Mouse (Mus musculus) limb, embryonic 14.5 days (tissue): ENCODE measurements around the gene Ifitm6. TPM values are rescaled to one million over a fixed set of nuclear protein-coding genes. Genes with fewer than 3 reads are reported as not detected.

Experiments
- ATAC-seq: fragments of 200-750 bp; cut with Nextera tagmentation; 2 replicates; pipeline ENCODE4 v1.8.0; 2017; ENCODE audit warnings: low read depth, moderate number of reproducible peaks, moderate TSS enrichment; ENCODE audit not compliant: low FRiP score
- DNase-seq: peaks from one replicate; pipeline ENCODE4 v3.0.0-alpha.2; 2015; ENCODE audit warnings: low spot score
- H3K27ac ChIP-seq: fragments of 300-500 bp; sonication (generic); replicated peaks from 2 replicates; pipeline ENCODE4 v1.5.1; 2014; ENCODE audit warnings: low read depth, mild to moderate bottlenecking, low read length, moderate library complexity, mixed read lengths
- H3K27me3 ChIP-seq: fragments of 300-500 bp; sonication (generic); 2 replicates; pipeline ENCODE4 v1.6.1; 2014; ENCODE audit warnings: low read length, mixed read lengths; ENCODE audit not compliant: control insufficient read depth, insufficient read depth
- H3K36me3 ChIP-seq: fragments of 300-500 bp; sonication (generic); 2 replicates; pipeline ENCODE4 v1.6.1; 2014; ENCODE audit warnings: mild to moderate bottlenecking, low read length, moderate library complexity, mixed read lengths; ENCODE audit not compliant: control insufficient read depth, insufficient read depth
- H3K4me1 ChIP-seq: fragments of 300-500 bp; sonication (generic); 2 replicates; pipeline ENCODE4 v1.6.1; 2014; ENCODE audit warnings: antibody characterized with exemption, low read length, mixed read lengths; ENCODE audit not compliant: control insufficient read depth, insufficient read depth
- H3K4me2 ChIP-seq: fragments of 300-500 bp; sonication (generic); replicated peaks from 2 replicates; pipeline ENCODE4 v1.6.1; 2014; ENCODE audit warnings: low read depth, mild to moderate bottlenecking, low read length, moderate library complexity; ENCODE audit not compliant: severe bottlenecking
- H3K4me3 ChIP-seq: fragments of 300-500 bp; sonication (generic); replicated peaks from 2 replicates; pipeline ENCODE4 v1.5.1; 2014; ENCODE audit warnings: low read length
- H3K9ac ChIP-seq: fragments of 300-500 bp; sonication (generic); 2 replicates; pipeline ENCODE4 v1.6.1; 2014; ENCODE audit warnings: mild to moderate bottlenecking, low read depth, low read length, moderate library complexity; ENCODE audit not compliant: severe bottlenecking
- H3K9me3 ChIP-seq: fragments of 300-500 bp; sonication (generic); 2 replicates; pipeline ENCODE4 v1.6.1; 2016; ENCODE audit warnings: low read length; ENCODE audit not compliant: control insufficient read depth
- POLR2A ChIP-seq: fragments of 200-500 bp; IDR thresholded peaks from 2 replicates; pipeline ENCODE4 v1.8.0; 2012; ENCODE audit warnings: inconsistent platforms, mild to moderate bottlenecking, moderate library complexity, borderline replicate concordance; ENCODE audit not compliant: insufficient read depth, insufficient read length; ENCODE audit errors: extremely low read depth
- WGBS: fragments of 180-500 bp; shearing (Covaris S2); extraction: QIAGEN DNeasy Blood & Tissue Kit; methylation state at CpG from one replicate; pipeline ENCODE4 v1.1.7; 2014; 5-methylcytosine and 5-hydroxymethylcytosine counted together
- polyA plus RNA-seq, 2 experiments: library from polyadenylated mRNA; depleted of rRNA in 1 of 2; stranded (reverse) in 1 of 2; unstranded in 1 of 2; fragments of >200 nt; fragmentation: Nextera tagmentation in 1 of 2; extraction: Ambion mirVana in 1 of 2; gene quantifications; 2 replicates each; pipeline versions ENCODE4 v1.2.1 to v1.2.3; 2012 to 2014

Gene Ifitm6
- polyA plus RNA-seq, 2 experiments = 1.7 to 1.8 TPM

GRCm38 (mm10) chr7:141055785-141056184, 38.1 kb upstream of the Ifitm6 start:
- DNase-seq (no peak), ATAC-seq (no peak)
- Histone ChIP-seq H3K27ac (no peak overlapping the region), H3K4me1 (peaks cover 3% of the 10 kb centered on the region), H3K9ac (no peak overlapping the region), H3K9me3 (no peaks in the 10 kb centered on the region), H3K36me3 (no peaks in the 10 kb centered on the region), H3K27me3 (no peaks in the 10 kb centered on the region), H3K4me3 (no peak overlapping the region), H3K4me2 (no peak overlapping the region)
- 79% methylated on average over 4 of the region's 4 CpGs for WGBS
- TF ChIP-seq POLR2A = no peak

GRCm38 (mm10) chr7:141052421-141052820, 34.7 kb upstream of the Ifitm6 start:
- Histone ChIP-seq H3K9me3 (no peaks in the 10 kb centered on the region), H3K27ac (no peak overlapping the region), H3K4me3 (no peak overlapping the region), H3K27me3 (no peaks in the 10 kb centered on the region), H3K4me2 (no peak overlapping the region), H3K36me3 (no peaks in the 10 kb centered on the region), H3K9ac (no peak overlapping the region), H3K4me1 (peaks cover 8% of the 10 kb centered on the region)
- no peak for TF ChIP-seq POLR2A
- DNase-seq = no peak
- no peak for ATAC-seq
- 80% methylated on average over 2 of the region's 2 CpGs for WGBS

DNA sequence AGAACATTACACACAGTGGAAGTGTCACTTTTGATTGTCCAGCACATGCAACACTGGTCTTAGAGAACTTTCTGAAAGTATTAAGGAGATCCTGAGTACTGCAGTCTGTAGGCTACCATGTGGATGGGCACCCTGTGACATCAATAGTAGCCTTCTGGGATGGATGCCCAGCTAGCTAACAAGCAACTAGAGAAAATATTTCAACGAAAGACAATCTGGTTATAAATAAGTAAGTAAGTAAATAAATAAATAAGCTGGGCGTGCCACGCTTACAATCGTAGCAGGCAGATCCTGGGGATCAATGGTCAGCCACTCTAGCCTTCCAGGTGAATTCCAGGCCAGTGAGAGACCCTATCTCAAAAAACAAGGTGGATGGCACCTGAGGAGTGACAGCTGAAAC, 34.3 kb upstream of the Ifitm6 start:
- no peaks in the 10 kb centered on the region for H3K9me3 ChIP-seq
- H3K4me3 ChIP-seq = no peak overlapping the region
- H3K9ac ChIP-seq = no peak overlapping the region
- TF ChIP-seq POLR2A = no peak
- WGBS = 90% methylated on average over 4 of the region's 4 CpGs
- H3K27me3 ChIP-seq = no peaks in the 10 kb centered on the region
- ATAC-seq (no peak), DNase-seq (no peak)
- no peaks in the 10 kb centered on the region for H3K36me3 ChIP-seq
- no peak overlapping the region for H3K4me2 ChIP-seq
- no peak overlapping the region for H3K27ac ChIP-seq
- H3K4me1 ChIP-seq = peaks cover 12% of the 10 kb centered on the region

DNA sequence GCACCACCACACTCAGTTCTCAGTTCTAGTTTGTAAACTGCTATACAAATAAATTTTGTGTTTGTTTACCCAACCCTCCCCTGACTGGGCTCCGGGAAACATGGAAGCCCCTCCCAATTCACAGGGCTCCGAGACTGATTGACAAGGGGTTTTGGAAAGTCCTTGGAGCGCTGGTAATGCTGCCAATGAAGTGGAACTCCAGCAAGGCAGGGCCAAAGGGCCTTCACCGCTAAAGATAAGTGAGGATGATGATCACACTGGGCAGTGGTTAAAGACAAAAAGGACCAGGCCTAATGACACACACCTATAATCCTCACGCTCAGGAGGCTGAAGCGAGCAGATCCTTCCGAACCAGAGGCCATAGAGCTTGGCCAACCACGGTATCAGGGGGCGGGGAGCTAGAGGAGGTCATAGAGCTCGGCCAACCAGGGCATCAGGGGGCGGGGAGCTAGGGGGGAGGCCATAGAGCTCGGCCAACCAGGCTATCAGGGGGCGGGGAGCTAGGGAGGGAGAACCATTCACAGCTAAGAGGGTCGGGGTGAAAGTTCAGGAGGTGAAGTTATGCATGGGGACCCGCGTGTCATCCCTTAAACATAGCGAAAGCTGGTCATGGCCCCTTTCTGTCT, 33.4 kb upstream of the Ifitm6 start:
- Histone ChIP-seq H3K9me3 (no peaks in the 10 kb centered on the region), H3K4me2 (no peak overlapping the region), H3K27me3 (no peaks in the 10 kb centered on the region), H3K4me1 (peaks cover 16% of the 10 kb centered on the region), H3K27ac (no peak overlapping the region), H3K4me3 (no peak overlapping the region), H3K36me3 (no peaks in the 10 kb centered on the region), H3K9ac (no peak overlapping the region)
- ATAC-seq (no peak), DNase-seq (no peak)
- TF ChIP-seq POLR2A = no peak
- 71% methylated on average over 17 of the region's 17 CpGs for WGBS

- 80% methylated on average over 2 of the region's 2 CpGs for WGBS
- no peaks in the 10 kb centered on the region for H3K36me3 ChIP-seq
- no peaks in the 10 kb centered on the region for H3K27me3 ChIP-seq
- H3K4me1 ChIP-seq = peaks cover 16% of the 10 kb centered on the region
- H3K4me2 ChIP-seq = no peak overlapping the region
- no peaks in the 10 kb centered on the region for H3K9me3 ChIP-seq
- ATAC-seq (no peak), DNase-seq (no peak)
- TF ChIP-seq POLR2A = no peak
- H3K9ac ChIP-seq = no peak overlapping the region
- no peak overlapping the region for H3K27ac ChIP-seq
- no peak overlapping the region for H3K4me3 ChIP-seq
Measured at GRCm38 (mm10) chr7:141049326-141049725, 31.6 kb upstream of the Ifitm6 start.
